Mouse (Mus musculus) hindbrain, embryonic 16.5 days (tissue): ENCODE results near the gene Asb17. TPM values are rescaled to one million over a fixed set of nuclear protein-coding genes. Genes with fewer than 3 reads are reported as not detected.

Source experiments
- ATAC-seq: fragments of 200-750 bp; cut with Nextera tagmentation; 2 replicates; pipeline ENCODE4 v1.8.0; 2017; ENCODE audit warnings: moderate TSS enrichment, moderate library complexity
- H3K27ac ChIP-seq: fragments of 300-500 bp; sonication (generic); 2 replicates; pipeline ENCODE4 v1.5.1; 2014; ENCODE audit warnings: low read depth, mild to moderate bottlenecking, control low read depth, low read length, moderate library complexity
- H3K27me3 ChIP-seq: fragments of 300-500 bp; sonication (generic); replicated peaks from 2 replicates; pipeline ENCODE4 v1.6.1; 2014; ENCODE audit warnings: low read length; ENCODE audit not compliant: control insufficient read depth, insufficient read depth
- H3K36me3 ChIP-seq: fragments of 300-500 bp; sonication (generic); 2 replicates; pipeline ENCODE4 v1.6.1; 2014; ENCODE audit warnings: mild to moderate bottlenecking, low read length, moderate library complexity, mixed read lengths; ENCODE audit not compliant: control insufficient read depth, insufficient read depth
- H3K4me1 ChIP-seq: fragments of 300-500 bp; sonication (generic); 2 replicates; pipeline ENCODE4 v1.6.1; 2014; ENCODE audit warnings: low read depth, low read length; ENCODE audit not compliant: control insufficient read depth, insufficient read depth
- H3K4me2 ChIP-seq: fragments of 300-500 bp; sonication (generic); 2 replicates; pipeline ENCODE4 v1.6.1; 2014; ENCODE audit warnings: mild to moderate bottlenecking, low read length, control low read depth, moderate library complexity
- H3K4me3 ChIP-seq: fragments of 300-500 bp; sonication (generic); 2 replicates; pipeline ENCODE4 v1.5.1; 2014; ENCODE audit warnings: mild to moderate bottlenecking, low read length, control low read depth, moderate library complexity
- H3K9ac ChIP-seq: fragments of 300-500 bp; sonication (generic); 2 replicates; pipeline ENCODE4 v1.6.1; 2014; ENCODE audit warnings: low read depth, mild to moderate bottlenecking, control low read depth, low read length, moderate library complexity
- H3K9me3 ChIP-seq: fragments of 300-500 bp; sonication (generic); 2 replicates; pipeline ENCODE4 v1.6.1; 2014; ENCODE audit warnings: mild to moderate bottlenecking, low read length, moderate library complexity; ENCODE audit not compliant: control insufficient read depth
- WGBS: fragments of 180-500 bp; shearing (Covaris S2); extraction: QIAGEN DNeasy Blood & Tissue Kit; methylation state at CpG from one replicate; pipeline ENCODE4 v1.1.7; 2014; 5-methylcytosine and 5-hydroxymethylcytosine counted together
- polyA plus RNA-seq: library from polyadenylated mRNA; unstranded; fragments of >200 nt; fragmentation: Nextera tagmentation; extraction: Ambion mirVana; gene quantifications from 2 replicates; pipeline ENCODE4 v1.2.1, GENCODE M21; 2015

Gene Asb17
- polyA plus RNA-seq, 1 experiment from 2014 or later, result 0.18 TPM

- no peak overlapping the region for H3K27ac ChIP-seq
- WGBS, result 90% methylated on average over 9 of the region's 9 CpGs
- H3K36me3 ChIP-seq, result no peaks in the 10 kb centered on the region
- no peak overlapping the region for H3K9ac ChIP-seq
- no peak for ATAC-seq
- H3K4me1 ChIP-seq, result peaks cover 9% of the 10 kb centered on the region
- H3K27me3 ChIP-seq, result no peaks in the 10 kb centered on the region
- no peak overlapping the region for H3K4me3 ChIP-seq
- no peaks in the 10 kb centered on the region for H3K9me3 ChIP-seq
- no peak overlapping the region for H3K4me2 ChIP-seq
These were observed 36.4 kb upstream of the Asb17 start for GRCm38 (mm10) chr3:153807444-153808149.

GRCm38 (mm10) chr3:153808406-153808805, 35.6 kb upstream of the Asb17 start:
- no peak for ATAC-seq
- no peaks in the 10 kb centered on the region for H3K27me3 ChIP-seq
- H3K9ac ChIP-seq, result no peak overlapping the region
- no peaks in the 10 kb centered on the region for H3K36me3 ChIP-seq
- 84% methylated on average over 13 of the region's 13 CpGs for WGBS
- H3K4me1 ChIP-seq, result peaks cover 9% of the 10 kb centered on the region
- H3K4me2 ChIP-seq, result no peak overlapping the region
- H3K4me3 ChIP-seq, result no peak overlapping the region
- no peaks in the 10 kb centered on the region for H3K9me3 ChIP-seq
- H3K27ac ChIP-seq, result no peak overlapping the region

- peaks cover 4% of the 10 kb centered on the region; the same call in 1 of the 2 replicates for H3K4me1 ChIP-seq
- no peak for ATAC-seq
These were observed 30.0 kb upstream of the Asb17 start for GRCm38 (mm10) chr3:153814026-153814425.

GRCm38 (mm10) chr3:153817376-153817890, 26.6 kb upstream of the Asb17 start:
- no peak overlapping the region for H3K9ac ChIP-seq
- ATAC-seq, result no peak
- no peaks in the 10 kb centered on the region for H3K27me3 ChIP-seq
- no peak overlapping the region for H3K4me2 ChIP-seq
- H3K27ac ChIP-seq, result no peak overlapping the region
- H3K36me3 ChIP-seq, result no peaks in the 10 kb centered on the region
- 83% methylated on average over 9 of the region's 9 CpGs for WGBS
- no peak overlapping the region for H3K4me3 ChIP-seq
- H3K4me1 ChIP-seq, result no peaks in the 10 kb centered on the region
- H3K9me3 ChIP-seq, result no peaks in the 10 kb centered on the region

More at GRCm38 (mm10) chr3:153814026-153814425, 30.0 kb upstream of the Asb17 start:
- WGBS, result 87% methylated on average over 8 of the region's 8 CpGs
- H3K27ac ChIP-seq, result no peak overlapping the region
- H3K4me3 ChIP-seq, result no peak overlapping the region
- no peaks in the 10 kb centered on the region for H3K9me3 ChIP-seq
- no peaks in the 10 kb centered on the region for H3K27me3 ChIP-seq
- H3K9ac ChIP-seq, result no peak overlapping the region
- H3K4me2 ChIP-seq, result no peak overlapping the region
- no peaks in the 10 kb centered on the region for H3K36me3 ChIP-seq

GRCm38 (mm10) chr3:153818723-153819122, 25.3 kb upstream of the Asb17 start:
- no peak overlapping the region for H3K4me3 ChIP-seq
- H3K27me3 ChIP-seq, result no peaks in the 10 kb centered on the region
- peaks cover 2% of the 10 kb centered on the region for H3K4me1 ChIP-seq
- no peaks in the 10 kb centered on the region for H3K36me3 ChIP-seq
- H3K9ac ChIP-seq, result no peak overlapping the region
- 98% methylated on average over 3 of the region's 3 CpGs for WGBS
- no peak overlapping the region for H3K27ac ChIP-seq
- no peaks in the 10 kb centered on the region for H3K9me3 ChIP-seq
- no peak overlapping the region for H3K4me2 ChIP-seq
- no peak for ATAC-seq

GRCm38 (mm10) chr3:153819438-153819837, 24.6 kb upstream of the Asb17 start:
- Histone ChIP-seq H3K4me1 (peaks cover 8% of the 10 kb centered on the region), H3K4me2 (no peak overlapping the region), H3K4me3 (no peak overlapping the region), H3K36me3 (no peaks in the 10 kb centered on the region), H3K9me3 (no peaks in the 10 kb centered on the region), H3K27ac (no peak overlapping the region), H3K27me3 (no peaks in the 10 kb centered on the region), H3K9ac (no peak overlapping the region)
- peak; percentile 57; the same call in 1 of the 2 replicates for ATAC-seq
- 60% methylated on average over 9 of the region's 9 CpGs for WGBS

GRCm38 (mm10) chr3:153823671-153824515, 20.1 kb upstream of the Asb17 start:
- H3K4me3 ChIP-seq, result no peak overlapping the region
- no peaks in the 10 kb centered on the region for H3K9me3 ChIP-seq
- peak; percentile 62; the same call in 1 of the 2 replicates for ATAC-seq
- no peaks in the 10 kb centered on the region for H3K36me3 ChIP-seq
- H3K27ac ChIP-seq, result no peak overlapping the region
- no peak overlapping the region for H3K9ac ChIP-seq
- 51% methylated on average over 11 of the region's 11 CpGs for WGBS
- H3K4me1 ChIP-seq, result peaks cover 8% of the 10 kb centered on the region
- no peaks in the 10 kb centered on the region for H3K27me3 ChIP-seq
- no peak overlapping the region for H3K4me2 ChIP-seq

- no peak for ATAC-seq
- Histone ChIP-seq H3K9me3 (no peaks in the 10 kb centered on the region), H3K4me2 (no peak overlapping the region), H3K27me3 (no peaks in the 10 kb centered on the region), H3K9ac (no peak overlapping the region), H3K27ac (no peak overlapping the region), H3K4me1 (peaks cover 8% of the 10 kb centered on the region), H3K4me3 (no peak overlapping the region), H3K36me3 (no peaks in the 10 kb centered on the region)
- 93% methylated on average over 10 of the region's 10 CpGs for WGBS
These were observed 18.8 kb upstream of the Asb17 start for GRCm38 (mm10) chr3:153825197-153825596.

- Histone ChIP-seq H3K9me3 (no peaks in the 10 kb centered on the region), H3K27ac (no peak overlapping the region), H3K4me3 (no peak overlapping the region), H3K4me2 (no peak overlapping the region), H3K4me1 (peaks cover 8% of the 10 kb centered on the region), H3K9ac (no peak overlapping the region), H3K27me3 (no peaks in the 10 kb centered on the region), H3K36me3 (no peaks in the 10 kb centered on the region)
- 28% methylated on average over 6 of the region's 6 CpGs for WGBS
- no peak for ATAC-seq
These were observed 17.4 kb upstream of the Asb17 start for GRCm38 (mm10) chr3:153826616-153827015.
